Mouse (Mus musculus): Measurements from ENCODE around the gene Tas1r2. TPM values are rescaled to one million over a fixed set of nuclear protein-coding genes. Genes with fewer than 3 reads are reported as not detected.
A peak's percentile ranks its signal among the peaks of the same experiment; 100 is the strongest.

Gene Tas1r2
- 0.05 TPM in 1 of 2 replicates, not detected in the other for polyA plus RNA-seq (2016; fragmentation: Nextera tagmentation; extraction: Ambion mirVana)

GRCm38 (mm10) chr4:139653238-139653637 lies at the start of gene Tas1r2:
Tas1r2 (plus strand) TSS chr4:139653538.
- no peak for ATAC-seq (ENCODE audit: insufficient number of reproducible peaks, low FRiP score)
- H3K27ac ChIP-seq (ENCODE audit: poor library complexity, severe bottlenecking) = no peak within 1 kb of the TSS
- H3K27me3 ChIP-seq (replicated peaks) = 0 out of 2 replicates have a peak, but pooled peaks cover 9% of the 10 kb centered on the region
- H3K9ac ChIP-seq = no peak within 1 kb of the TSS
- no peaks in the 10 kb centered on the region for H3K4me1 ChIP-seq (replicated peaks)
- no peak within 1 kb of the TSS for H3K4me2 ChIP-seq
- 76% methylated on average over 8 of the region's 8 CpGs for WGBS
- H3K4me3 ChIP-seq = no peak within 1 kb of the TSS
- H3K36me3 ChIP-seq = peaks cover 8% of the 10 kb centered on the region; the same call in 1 of the 2 replicates
- H3K9me3 ChIP-seq (replicated peaks) = peaks cover under 1% of the 10 kb centered on the region; the same call in 1 of the 2 replicates

- 83% methylated on average over 11 of the region's 11 CpGs for WGBS
- H3K4me1 ChIP-seq (replicated peaks) = peaks cover 31% of the 10 kb centered on the region
Observed at GRCm38 (mm10) chr4:139605216-139605615, 48.1 kb upstream of the Tas1r2 start.

GRCm38 (mm10) chr4:139606732-139607131 lies 46.6 kb upstream of the Tas1r2 start:
- Histone ChIP-seq H3K9me3 (replicated peaks) (no peaks in the 10 kb centered on the region), H3K27me3 (replicated peaks) (no peaks in the 10 kb centered on the region), H3K9ac (no peak overlapping the region), H3K27ac (ENCODE audit: poor library complexity, severe bottlenecking) (no peak overlapping the region), H3K4me1 (replicated peaks) (peaks cover 20% of the 10 kb centered on the region), H3K36me3 (peaks cover 45% of the 10 kb centered on the region), H3K4me3 (no peak overlapping the region), H3K4me2 (no peak overlapping the region)
- 88% methylated on average over 5 of the region's 5 CpGs for WGBS
- no peak for ATAC-seq (ENCODE audit: insufficient number of reproducible peaks, low FRiP score)

More at GRCm38 (mm10) chr4:139605216-139605615, 48.1 kb upstream of the Tas1r2 start:
- H3K9me3 ChIP-seq (replicated peaks) = no peaks in the 10 kb centered on the region
- no peak for ATAC-seq (ENCODE audit: insufficient number of reproducible peaks, low FRiP score)
- H3K9ac ChIP-seq = no peak overlapping the region
- H3K27me3 ChIP-seq (replicated peaks) = no peaks in the 10 kb centered on the region
- no peak overlapping the region for H3K27ac ChIP-seq (ENCODE audit: poor library complexity, severe bottlenecking)
- H3K4me2 ChIP-seq = no peak overlapping the region
- peaks cover 45% of the 10 kb centered on the region for H3K36me3 ChIP-seq
- H3K4me3 ChIP-seq = no peak overlapping the region

- H3K27me3 ChIP-seq (replicated peaks) = no peaks in the 10 kb centered on the region
- H3K9me3 ChIP-seq (replicated peaks) = peaks cover 9% of the 10 kb centered on the region; the same call in 1 of the 2 replicates
- no peak overlapping the region for H3K27ac ChIP-seq (ENCODE audit: poor library complexity, severe bottlenecking)
- no peak for ATAC-seq (ENCODE audit: insufficient number of reproducible peaks, low FRiP score)
- 0 out of 2 replicates have a peak, but pooled peaks cover 4% of the 10 kb centered on the region for H3K4me1 ChIP-seq (replicated peaks)
- H3K9ac ChIP-seq = no peak overlapping the region
- no peak overlapping the region for H3K4me2 ChIP-seq
- 62% methylated on average over 4 of the region's 4 CpGs for WGBS
- H3K4me3 ChIP-seq = no peak overlapping the region
- H3K36me3 ChIP-seq = peaks cover 62% of the 10 kb centered on the region
Observed at GRCm38 (mm10) chr4:139608975-139609374, 44.4 kb upstream of the Tas1r2 start.

GRCm38 (mm10) chr4:139610954-139611353 lies 42.4 kb upstream of the Tas1r2 start:
- WGBS = 53% methylated on average over 6 of the region's 6 CpGs
- H3K9me3 ChIP-seq (replicated peaks) = peaks cover 10% of the 10 kb centered on the region; the same call in 1 of the 2 replicates
- no peak for ATAC-seq (ENCODE audit: insufficient number of reproducible peaks, low FRiP score)
- no peaks in the 10 kb centered on the region for H3K27me3 ChIP-seq (replicated peaks)
- H3K4me2 ChIP-seq = peak overlapping the region; percentile 59; the same call in 1 of the 2 replicates
- H3K4me1 ChIP-seq (replicated peaks) = peaks cover 11% of the 10 kb centered on the region
- H3K9ac ChIP-seq = no peak overlapping the region; the same call in 1 of the 2 replicates
- H3K27ac ChIP-seq (ENCODE audit: poor library complexity, severe bottlenecking) = peak overlapping the region; percentile 69
- no peak overlapping the region for H3K4me3 ChIP-seq
- H3K36me3 ChIP-seq = peaks cover 67% of the 10 kb centered on the region

- Histone ChIP-seq H3K27me3 (replicated peaks) (no peaks in the 10 kb centered on the region), H3K4me3 (0 out of 2 replicates have a peak overlapping the region, but pooled peaks have one; percentile 14), H3K4me2 (peak overlapping the region; percentile 59), H3K4me1 (replicated peaks) (peaks cover 14% of the 10 kb centered on the region), H3K36me3 (peaks cover 61% of the 10 kb centered on the region), H3K27ac (ENCODE audit: poor library complexity, severe bottlenecking) (peak overlapping the region; percentile 69), H3K9ac (peak overlapping the region; percentile 33; the same call in 1 of the 2 replicates), H3K9me3 (replicated peaks) (peaks cover 10% of the 10 kb centered on the region; the same call in 1 of the 2 replicates)
- WGBS = 4% methylated on average over 10 of the region's 10 CpGs
- ATAC-seq (ENCODE audit: insufficient number of reproducible peaks, low FRiP score) = peak; percentile 61
Observed at GRCm38 (mm10) chr4:139611542-139611953, 41.8 kb upstream of the Tas1r2 start.

- ATAC-seq (ENCODE audit: insufficient number of reproducible peaks, low FRiP score) = no peak
- Histone ChIP-seq H3K4me2 (no peak overlapping the region), H3K27ac (ENCODE audit: poor library complexity, severe bottlenecking) (no peak overlapping the region), H3K36me3 (peaks cover 45% of the 10 kb centered on the region), H3K9ac (no peak overlapping the region), H3K27me3 (replicated peaks) (no peaks in the 10 kb centered on the region), H3K4me1 (replicated peaks) (peaks cover 20% of the 10 kb centered on the region), H3K9me3 (replicated peaks) (peaks cover 10% of the 10 kb centered on the region; the same call in 1 of the 2 replicates), H3K4me3 (no peak overlapping the region)
- 87% methylated on average over 21 of the region's 21 CpGs for WGBS
Observed at GRCm38 (mm10) chr4:139614524-139615260, 38.6 kb upstream of the Tas1r2 start.

GRCm38 (mm10) chr4:139616276-139617000 lies 36.9 kb upstream of the Tas1r2 start:
- Histone ChIP-seq H3K4me2 (peak overlapping the region; percentile 71), H3K9me3 (replicated peaks) (peaks cover 10% of the 10 kb centered on the region; the same call in 1 of the 2 replicates), H3K9ac (peak overlapping the region; percentile 63), H3K27ac (ENCODE audit: poor library complexity, severe bottlenecking) (peak overlapping the region; percentile 38; the same call in 1 of the 2 replicates), H3K4me1 (replicated peaks) (peaks cover 16% of the 10 kb centered on the region), H3K4me3 (peak overlapping the region; percentile 49), H3K36me3 (peaks cover 49% of the 10 kb centered on the region), H3K27me3 (replicated peaks) (no peaks in the 10 kb centered on the region)
- WGBS = 11% methylated on average over 24 of the region's 24 CpGs
- peak; percentile 92 for ATAC-seq (ENCODE audit: insufficient number of reproducible peaks, low FRiP score)

- 55% methylated on average over 3 of the region's 3 CpGs for WGBS
- Histone ChIP-seq H3K4me2 (peak overlapping the region; percentile 71), H3K27ac (ENCODE audit: poor library complexity, severe bottlenecking) (no peak overlapping the region), H3K9me3 (replicated peaks) (peaks cover 10% of the 10 kb centered on the region; the same call in 1 of the 2 replicates), H3K4me3 (peak overlapping the region; percentile 49), H3K4me1 (replicated peaks) (peaks cover 15% of the 10 kb centered on the region), H3K27me3 (replicated peaks) (no peaks in the 10 kb centered on the region), H3K36me3 (peaks cover 49% of the 10 kb centered on the region), H3K9ac (peak overlapping the region; percentile 63; the same call in 1 of the 2 replicates)
- ATAC-seq (ENCODE audit: insufficient number of reproducible peaks, low FRiP score) = no peak
Observed at GRCm38 (mm10) chr4:139617001-139617364, 36.4 kb upstream of the Tas1r2 start.

- peaks cover 28% of the 10 kb centered on the region for H3K4me1 ChIP-seq (replicated peaks)
- no peak for ATAC-seq (ENCODE audit: insufficient number of reproducible peaks, low FRiP score)
- WGBS = 66% methylated on average over 6 of the region's 6 CpGs
- peaks cover 23% of the 10 kb centered on the region for H3K36me3 ChIP-seq
- H3K9ac ChIP-seq = no peak overlapping the region
- no peak overlapping the region for H3K4me3 ChIP-seq
- no peaks in the 10 kb centered on the region for H3K9me3 ChIP-seq (replicated peaks)
- H3K27ac ChIP-seq (ENCODE audit: poor library complexity, severe bottlenecking) = no peak overlapping the region
- H3K27me3 ChIP-seq (replicated peaks) = peaks cover 3% of the 10 kb centered on the region; the same call in 1 of the 2 replicates
- H3K4me2 ChIP-seq = no peak overlapping the region
Observed at GRCm38 (mm10) chr4:139619765-139620164, 33.6 kb upstream of the Tas1r2 start.

Measured in heart, embryonic 12.5 days (tissue).